Mouse (Mus musculus): ENCODE results near the gene S100a10. TPM values are rescaled to one million over a fixed set of nuclear protein-coding genes. Genes with fewer than 3 reads are reported as not detected.
"Not testable (repeated sequence)": the region's sequence is repeated elsewhere in the genome, so short reads cannot be mapped to it uniquely, and the experiment has no call there.

The S100a10 gene
- total RNA-seq, 2 experiments from 2014 or later: 212 to 257 TPM

GRCm38 (mm10) chr3:93544170-93544569 is 10.7 kb upstream of the S100a10 start:
- ATAC-seq (replicated peaks; ENCODE audit: poor library complexity, severe bottlenecking): not testable (repeated sequence)

- ATAC-seq (replicated peaks; ENCODE audit: poor library complexity, severe bottlenecking): peak; percentile 83
Observed at GRCm38 (mm10) chr3:93547099-93547648, 7.7 kb upstream of the S100a10 start.

- no peak for ATAC-seq (replicated peaks; ENCODE audit: poor library complexity, severe bottlenecking)
Observed at GRCm38 (mm10) chr3:93547749-93548540, 6.9 kb upstream of the S100a10 start.

GRCm38 (mm10) chr3:93548541-93549266 is 6.2 kb upstream of the S100a10 start:
- ATAC-seq (replicated peaks; ENCODE audit: poor library complexity, severe bottlenecking): peak; percentile 18

- ATAC-seq (replicated peaks; ENCODE audit: poor library complexity, severe bottlenecking): peak; percentile 54
Observed at GRCm38 (mm10) chr3:93549986-93550385, 4.9 kb upstream of the S100a10 start.

- peak; percentile 51 for ATAC-seq (replicated peaks; ENCODE audit: poor library complexity, severe bottlenecking)
Observed at GRCm38 (mm10) chr3:93551950-93552901, 2.7 kb upstream of the S100a10 start.

GRCm38 (mm10) chr3:93553311-93553710 is 1.6 kb upstream of the S100a10 start:
- ATAC-seq (replicated peaks; ENCODE audit: poor library complexity, severe bottlenecking): no peak

GRCm38 (mm10) chr3:93553765-93554378 is 1.0 kb upstream of the S100a10 start:
- no peak for ATAC-seq (replicated peaks; ENCODE audit: poor library complexity, severe bottlenecking)

GRCm38 (mm10) chr3:93554379-93554980 is 400 bp upstream of the S100a10 start:
- no peak for ATAC-seq (replicated peaks; ENCODE audit: poor library complexity, severe bottlenecking)

GRCm38 (mm10) chr3:93555878-93556254 is 986 bp downstream of the S100a10 start:
- ATAC-seq (replicated peaks; ENCODE audit: poor library complexity, severe bottlenecking): peak; percentile 66

- ATAC-seq (replicated peaks; ENCODE audit: poor library complexity, severe bottlenecking): no peak
Observed at GRCm38 (mm10) chr3:93556599-93556998, 1.7 kb downstream of the S100a10 start.

GRCm38 (mm10) chr3:93557471-93557870 is 2.6 kb downstream of the S100a10 start:
- no peak for ATAC-seq (replicated peaks; ENCODE audit: poor library complexity, severe bottlenecking)

GRCm38 (mm10) chr3:93559961-93560360 is 5.1 kb downstream of the S100a10 start:
- no peak for ATAC-seq (replicated peaks; ENCODE audit: poor library complexity, severe bottlenecking)

- peak; percentile 34; the same call in 1 of the 2 replicates for ATAC-seq (replicated peaks; ENCODE audit: poor library complexity, severe bottlenecking)
Observed at GRCm38 (mm10) chr3:93562372-93562771, 7.5 kb downstream of the S100a10 start.

GRCm38 (mm10) chr3:93563216-93563615 is 8.3 kb downstream of the S100a10 start:
- ATAC-seq (replicated peaks; ENCODE audit: poor library complexity, severe bottlenecking): no peak

GRCm38 (mm10) chr3:93566892-93567291 is 12.0 kb downstream of the S100a10 start:
- ATAC-seq (replicated peaks; ENCODE audit: poor library complexity, severe bottlenecking): no peak

- ATAC-seq (replicated peaks; ENCODE audit: poor library complexity, severe bottlenecking): no peak
Observed at GRCm38 (mm10) chr3:93567721-93568120, 12.8 kb downstream of the S100a10 start.

- ATAC-seq (replicated peaks; ENCODE audit: poor library complexity, severe bottlenecking): no peak
Observed at GRCm38 (mm10) chr3:93568428-93569040, 13.7 kb downstream of the S100a10 start.

GRCm38 (mm10) chr3:93569046-93569445 is 14.2 kb downstream of the S100a10 start:
- ATAC-seq (replicated peaks; ENCODE audit: poor library complexity, severe bottlenecking): no peak
